Mouse (Mus musculus) bone marrow macrophage, adult 2 months (primary cell): ENCODE results near the gene Tia1.

Source experiments
- CTCF ChIP-seq: IDR thresholded peaks from 2 replicates; pipeline ENCODE4 v1.5.1; 2012; ENCODE audit warnings: low read depth, mild to moderate bottlenecking, low read length, moderate library complexity
- POLR2A ChIP-seq: IDR thresholded peaks from 2 replicates; pipeline ENCODE4 v1.6.1; 2012; ENCODE audit warnings: mild to moderate bottlenecking, low read depth, low read length, borderline replicate concordance

DNA sequence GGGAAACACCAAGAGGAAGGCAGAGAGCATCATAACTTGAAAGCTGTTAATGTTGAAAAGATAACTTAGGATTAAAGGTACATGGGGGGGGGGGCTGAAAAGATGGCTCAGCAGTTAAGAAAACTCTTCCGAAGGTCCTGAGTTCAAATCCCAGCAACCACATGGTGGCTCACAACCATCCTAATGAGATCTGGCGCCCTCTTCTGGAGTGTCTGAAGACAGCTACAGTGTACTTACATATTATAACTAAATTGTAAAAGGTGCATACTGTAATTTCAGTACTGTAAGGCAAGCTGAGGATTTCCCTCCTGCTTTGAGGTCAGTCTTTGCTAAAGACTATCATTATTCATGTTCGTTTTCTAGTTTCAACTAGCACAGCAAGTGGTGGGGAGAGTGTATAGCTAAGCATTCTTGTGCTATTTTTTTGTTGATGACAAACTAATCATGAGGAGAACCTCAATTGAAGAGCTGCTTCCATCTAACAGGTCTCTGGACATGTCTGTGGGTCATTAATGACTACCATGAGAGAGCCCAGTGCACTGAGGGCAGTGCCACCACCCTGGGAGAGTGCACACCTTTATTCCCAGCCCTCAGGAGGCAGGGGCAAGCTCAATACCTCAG is 33.8 kb upstream of the Tia1 start:
- no peak for TF ChIP-seq POLR2A
- no peak for TF ChIP-seq CTCF
